8 mouse cellular contexts compared by ENCODE assay signal in genomic region chr7:29983340-29983689, GRCm38 (mm10). TPM values are rescaled to one million over a fixed set of nuclear protein-coding genes. Genes with fewer than 3 reads are reported as not detected.
DNase-seq lines count a peak whose midpoint lies in the region; ATAC-seq and TF ChIP-seq lines count a peak whose summit lies in the region.

No protein-coding gene starts in this region.

- H3K4me1 ChIP-seq in spleen, adult 2 months (ENCODE audit: control insufficient read depth, insufficient read depth, insufficient read length), result no peaks in the 10 kb centered on the region; the same call in 1 of the 2 replicates
- H3K4me1 ChIP-seq in liver, embryonic 12.5 days, result peaks cover 31% of the 10 kb centered on the region

- H3K27ac ChIP-seq in spleen, adult 2 months (ENCODE audit: insufficient read depth, low read length), result peak overlapping the region; percentile 83
- peak overlapping the region; percentile 93 for H3K27ac ChIP-seq in liver, embryonic 12.5 days

- 3% methylated on average over 8 of the region's 8 CpGs for WGBS in spleen, adult 2 months
- WGBS in liver, embryonic 12.5 days (ENCODE audit: insufficient replicate concordance), result 2% methylated on average over 8 of the region's 8 CpGs

- ATAC-seq in cerebellum, adult (ENCODE audit: insufficient number of reproducible peaks, low FRiP score, low TSS enrichment), result 0 out of 2 replicates have a peak, but pooled peaks have one; percentile 49
- ATAC-seq in liver, embryonic 12.5 days, result peak; percentile 46; the same call in 1 of the 2 replicates

- no peak for TF ChIP-seq POLR2A in spleen, adult 2 months (IDR thresholded peaks at IDR 0.05; ENCODE audit: low read depth, low read length)

- H3K9me3 ChIP-seq in liver, embryonic 12.5 days (replicated peaks), result no peaks in the 10 kb centered on the region

- no peak for TF ChIP-seq CTCF in spleen, adult 2 months (IDR thresholded peaks at IDR 0.05; ENCODE audit: extremely low read depth, insufficient read depth, insufficient read length, insufficient replicate concordance)

- no peak for DNase-seq in cerebellum, postnatal 4 days (ENCODE audit: low spot score in 2 of 2)
- no peak for DNase-seq in spleen, adult 2 months (ENCODE audit: low read depth in 1 of 2, low spot score in 2 of 2)
- no peak for DNase-seq in spleen, adult 18-20 months
- DNase-seq in testis, postnatal 14 days (ENCODE audit: low spot score), result peak; percentile 12
- no peak for DNase-seq in right cerebral cortex, postnatal 36 days (ENCODE audit: low spot score in 2 of 2)
- DNase-seq in embryo, embryonic 10 days (ENCODE audit: low spot score), result no peak

- H3K4me3 ChIP-seq in spleen, adult 2 months (ENCODE audit: extremely low read depth, insufficient read depth, insufficient read length), result peak overlapping the region; percentile 67
- H3K4me3 ChIP-seq in liver, embryonic 12.5 days, result peak overlapping the region; percentile 92

- H3K36me3 ChIP-seq in spleen, adult 2 months (ENCODE audit: control insufficient read depth, insufficient read depth, low read length), result peaks cover 1% of the 10 kb centered on the region; the same call in 1 of the 2 replicates
- H3K36me3 ChIP-seq in liver, embryonic 12.5 days, result peaks cover 26% of the 10 kb centered on the region

- peak overlapping the region; percentile 76 for H3K4me2 ChIP-seq in liver, embryonic 12.5 days

- no peaks in the 10 kb centered on the region for H3K27me3 ChIP-seq in spleen, adult 2 months (ENCODE audit: control insufficient read depth, insufficient read depth, low read length)
- no peaks in the 10 kb centered on the region for H3K27me3 ChIP-seq in liver, embryonic 12.5 days (replicated peaks)

- H3K9ac ChIP-seq in liver, embryonic 12.5 days, result peak overlapping the region; percentile 93

RNA-seq across cellular contexts. Expression of gene Zfp568, which starts 0.4 kb away (rescaled TPM):
- polyA plus RNA-seq in spleen, adult 2 months (2012; rRNA removed), result 3.0 and 3.1 TPM in 2 replicates
- 13.4 and 14.2 TPM in 2 replicates for polyA plus RNA-seq in liver, embryonic 12.5 days (2016; fragmentation: Nextera tagmentation; extraction: Ambion mirVana)

RNA-seq across cellular contexts. Expression of gene Zfp74, which starts 29.4 kb away (rescaled TPM):
- 4.0 and 6.0 TPM in 2 replicates for polyA plus RNA-seq in spleen, adult 2 months (2012; rRNA removed)
- polyA plus RNA-seq in liver, embryonic 12.5 days (2016; fragmentation: Nextera tagmentation; extraction: Ambion mirVana), result 3.6 and 4.8 TPM in 2 replicates
